Mouse (Mus musculus) kidney, adult 2 months (tissue): ENCODE results near the gene Pgpep1l. TPM values are rescaled to one million over a fixed set of nuclear protein-coding genes. Genes with fewer than 3 reads are reported as not detected.

ENCODE experiments used
- DNase-seq: peaks from one replicate; pipeline ENCODE4 v3.0.0; 2021
- H3K27ac ChIP-seq: fragments of 200-500 bp; 2 replicates; pipeline ENCODE4 v1.5.1; 2012; ENCODE audit warnings: low read depth, low read length, control low read depth, inconsistent platforms; ENCODE audit not compliant: insufficient read depth
- H3K27me3 ChIP-seq: fragments of 200-500 bp; replicated peaks from 2 replicates; pipeline ENCODE4 v1.6.1; 2012; ENCODE audit warnings: mild to moderate bottlenecking, moderate library complexity, low read length, inconsistent platforms; ENCODE audit not compliant: control insufficient read depth, insufficient read depth
- H3K36me3 ChIP-seq: fragments of 200-500 bp; 2 replicates; pipeline ENCODE4 v1.6.1; 2012; ENCODE audit warnings: mild to moderate bottlenecking, moderate library complexity, low read length, inconsistent platforms; ENCODE audit not compliant: control insufficient read depth, insufficient read depth
- H3K4me1 ChIP-seq: fragments of 200-500 bp; 2 replicates; pipeline ENCODE4 v1.6.1; 2011; ENCODE audit warnings: low read length; ENCODE audit not compliant: control insufficient read depth, insufficient read depth
- H3K4me3 ChIP-seq: fragments of 200-500 bp; 2 replicates; pipeline ENCODE4 v1.5.1; 2011; ENCODE audit warnings: mild to moderate bottlenecking, low read depth, low read length, control low read depth; ENCODE audit not compliant: insufficient read depth
- CTCF ChIP-seq: fragments of 200-500 bp; conservative IDR thresholded peaks from 2 replicates; pipeline ENCODE4 v1.5.1; 2011; ENCODE audit warnings: low read depth, mild to moderate bottlenecking, control low read depth, low read length, moderate library complexity, mixed read lengths; ENCODE audit not compliant: insufficient read depth, insufficient read length
- POLR2A ChIP-seq: fragments of 200-500 bp; IDR thresholded peaks from one replicate; pipeline ENCODE4 v1.6.1; 2011; ENCODE audit warnings: low read depth, low read length, control low read depth
- WGBS: fragments of 180-500 bp; shearing (Covaris S2); methylation state at CpG from one replicate; pipeline ENCODE4 v1.1.7; 2018; 5-methylcytosine and 5-hydroxymethylcytosine counted together
- polyA plus RNA-seq: library from polyadenylated mRNA; depleted of rRNA; stranded (reverse); fragments of >200 nt; gene quantifications from 2 replicates; pipeline ENCODE4 v1.2.3, GENCODE M21; 2012; rRNA removed

Gene Pgpep1l
- 0.16 and 1.1 TPM in 2 replicates for polyA plus RNA-seq

DNA sequence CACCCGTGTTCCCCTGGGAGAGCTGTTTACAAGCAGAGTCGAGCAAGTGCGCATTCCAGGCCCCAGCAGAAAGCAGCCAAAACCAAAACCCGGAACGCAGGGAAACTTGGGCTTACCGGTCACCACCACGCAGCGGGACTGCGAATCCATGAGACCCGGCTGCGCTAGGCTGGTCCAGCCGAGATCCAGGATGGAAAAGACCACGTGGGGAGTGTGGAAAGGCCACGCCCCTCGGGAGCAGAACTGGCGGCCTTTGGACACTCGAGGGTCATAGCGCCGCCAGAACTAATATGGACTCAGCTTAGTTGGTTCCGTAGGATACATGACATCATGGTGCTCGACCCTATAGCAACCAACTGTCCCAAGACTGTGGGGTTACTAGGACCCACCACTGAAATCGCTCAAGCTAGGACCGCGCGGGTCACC lies at the start of gene Pgpep1l:
Gene Pgpep1l, minus strand, starts transcription at position 206 of the 426 bp plus-strand sequence.
- H3K27ac ChIP-seq: peak within 1 kb of the TSS; percentile 18; the same call in 1 of the 2 replicates
- no peaks in the 10 kb centered on the region for H3K36me3 ChIP-seq
- peak; percentile 87 for DNase-seq
- WGBS: 3% methylated on average over 25 of the region's 25 CpGs
- H3K27me3 ChIP-seq: no peaks in the 10 kb centered on the region
- peaks cover 4% of the 10 kb centered on the region; the same call in 1 of the 2 replicates for H3K4me1 ChIP-seq
- peak within 1 kb of the TSS; percentile 30 for H3K4me3 ChIP-seq
- TF ChIP-seq POLR2A (no peak), CTCF (no peak)

DNA sequence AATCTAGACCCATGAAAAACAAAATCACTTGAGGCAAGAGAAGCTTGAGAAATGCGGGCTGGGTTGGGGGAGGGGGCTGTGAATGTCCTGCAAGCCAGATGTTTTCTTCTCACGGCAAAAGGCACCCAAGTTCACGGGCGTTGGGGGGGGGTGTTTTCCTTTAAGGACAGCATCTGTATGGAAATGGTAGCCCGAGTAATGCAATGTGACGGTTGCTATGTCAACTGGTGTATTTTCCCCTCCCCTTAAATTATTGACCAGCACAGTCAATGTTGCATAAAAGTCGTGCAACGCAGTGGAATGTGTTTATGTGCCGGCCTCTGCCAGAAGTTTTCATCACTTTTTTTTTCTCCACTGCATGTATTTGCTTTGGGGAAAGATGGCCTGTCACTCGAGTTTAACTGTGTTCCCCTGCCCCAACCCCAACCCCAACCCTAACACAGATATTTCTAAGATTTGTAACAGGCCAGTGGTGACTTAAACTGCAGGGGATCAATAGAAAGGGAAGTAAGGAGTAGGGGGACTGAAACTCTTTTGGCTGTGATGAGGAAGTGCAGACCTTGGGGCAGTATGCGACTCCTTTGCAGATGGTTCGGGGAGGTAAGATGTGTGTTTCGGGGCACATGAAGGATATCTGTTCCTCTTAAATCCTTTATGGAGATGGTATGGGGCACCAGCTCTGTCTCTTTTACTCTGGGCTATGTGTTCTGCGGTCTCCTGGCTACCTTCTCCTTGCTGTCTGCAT lies 49.2 kb upstream of the Pgpep1l start:
- H3K27ac ChIP-seq: no peak overlapping the region
- no peak for TF ChIP-seq CTCF
- TF ChIP-seq POLR2A: no peak

GRCm38 (mm10) chr7:68312395-68312794 lies 48.4 kb upstream of the Pgpep1l start:
- no peak for TF ChIP-seq CTCF
- no peak for TF ChIP-seq POLR2A
- DNase-seq: no peak
- WGBS: 74% methylated on average over 5 of the region's 5 CpGs
- Histone ChIP-seq H3K27ac (no peak overlapping the region), H3K27me3 (no peaks in the 10 kb centered on the region), H3K4me3 (no peak overlapping the region), H3K4me1 (no peaks in the 10 kb centered on the region), H3K36me3 (no peaks in the 10 kb centered on the region)

More for the DNA sequence above, 49.2 kb upstream of the Pgpep1l start:
- Histone ChIP-seq H3K4me1 (no peaks in the 10 kb centered on the region), H3K4me3 (no peak overlapping the region), H3K36me3 (no peaks in the 10 kb centered on the region), H3K27me3 (no peaks in the 10 kb centered on the region)
- no peak for DNase-seq
- 60% methylated on average over 14 of the region's 14 CpGs for WGBS

GRCm38 (mm10) chr7:68311469-68311868 lies 47.4 kb upstream of the Pgpep1l start:
- peak; percentile 42 for DNase-seq
- WGBS: 61% methylated on average over 6 of the region's 6 CpGs
- Histone ChIP-seq H3K27ac (no peak overlapping the region), H3K27me3 (no peaks in the 10 kb centered on the region), H3K4me1 (no peaks in the 10 kb centered on the region), H3K36me3 (no peaks in the 10 kb centered on the region), H3K4me3 (no peak overlapping the region)
- TF ChIP-seq POLR2A: no peak
- no peak for TF ChIP-seq CTCF

GRCm38 (mm10) chr7:68306756-68307155 lies 42.7 kb upstream of the Pgpep1l start:
- no peak overlapping the region for H3K4me3 ChIP-seq
- no peak for TF ChIP-seq CTCF
- no peak for TF ChIP-seq POLR2A
- peak; percentile 63 for DNase-seq
- H3K4me1 ChIP-seq: no peaks in the 10 kb centered on the region
- no peaks in the 10 kb centered on the region for H3K27me3 ChIP-seq
- no peaks in the 10 kb centered on the region for H3K36me3 ChIP-seq
- 62% methylated on average over 8 of the region's 8 CpGs for WGBS
- H3K27ac ChIP-seq: no peak overlapping the region

DNA sequence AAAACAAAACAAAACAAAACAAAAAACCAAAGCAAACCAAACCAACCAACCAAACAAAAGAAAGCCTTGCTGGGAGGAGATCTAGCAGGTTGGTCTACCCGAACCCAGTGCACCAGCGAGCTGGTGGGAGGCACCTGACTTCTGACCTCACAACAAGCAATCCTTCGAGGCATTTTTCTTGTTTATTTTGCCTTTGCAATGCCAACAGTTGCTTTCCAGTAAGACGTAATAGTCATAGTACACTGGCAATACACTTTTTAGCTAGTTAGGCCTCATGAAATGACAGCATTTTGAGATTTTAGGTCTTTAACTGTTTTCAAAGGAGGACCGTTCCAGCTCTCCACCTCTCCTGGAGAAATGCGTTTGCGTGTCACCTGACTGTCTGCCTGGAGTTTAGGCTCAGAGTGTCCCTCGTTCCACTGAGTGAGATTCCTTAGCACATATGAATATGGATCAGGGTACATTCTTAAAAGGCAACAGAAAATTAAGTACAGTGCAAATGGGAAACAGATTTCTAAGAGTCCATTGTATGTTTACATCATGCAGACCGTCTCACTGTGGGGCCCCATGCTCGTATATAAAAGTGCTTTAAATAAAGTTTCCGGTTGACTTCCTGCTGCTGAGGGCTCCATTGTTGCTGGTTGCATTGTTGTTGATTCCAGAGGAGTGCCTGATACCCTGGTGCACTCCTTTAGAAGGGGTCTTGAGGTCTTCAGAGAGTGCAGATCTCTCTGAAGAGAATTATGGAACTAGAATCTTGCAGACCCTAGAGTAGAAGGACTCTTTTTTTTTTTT lies 41.9 kb upstream of the Pgpep1l start:
- WGBS: 62% methylated on average over 11 of the region's 11 CpGs
- Histone ChIP-seq H3K36me3 (no peaks in the 10 kb centered on the region), H3K27ac (no peak overlapping the region), H3K27me3 (no peaks in the 10 kb centered on the region), H3K4me1 (no peaks in the 10 kb centered on the region), H3K4me3 (no peak overlapping the region)
- no peak for TF ChIP-seq POLR2A
- no peak for TF ChIP-seq CTCF
- DNase-seq: no peak

GRCm38 (mm10) chr7:68303685-68304084 lies 39.7 kb upstream of the Pgpep1l start:
- H3K27ac ChIP-seq: no peak overlapping the region
- H3K4me1 ChIP-seq: no peaks in the 10 kb centered on the region
- 64% methylated on average over 6 of the region's 6 CpGs for WGBS
- no peaks in the 10 kb centered on the region for H3K36me3 ChIP-seq
- H3K4me3 ChIP-seq: no peak overlapping the region
- no peaks in the 10 kb centered on the region for H3K27me3 ChIP-seq
- DNase-seq: no peak
- TF ChIP-seq POLR2A (no peak), CTCF (no peak)
